Mouse (Mus musculus) hindlimb bud, embryonic 11.5 days (tissue): ENCODE results near the gene Myg1.
A peak's percentile ranks its signal among the peaks of the same experiment; 100 is the strongest.
"Not testable (repeated sequence)": the region's sequence is repeated elsewhere in the genome, so short reads cannot be mapped to it uniquely, and the experiment has no call there.

Experiments
- DNase-seq: peaks from one replicate; pipeline ENCODE4 v3.0.0-alpha.2; 2012; ENCODE audit warnings: low read depth, low spot score; ENCODE audit errors: extremely low spot score

Gene Myg1

DNA sequence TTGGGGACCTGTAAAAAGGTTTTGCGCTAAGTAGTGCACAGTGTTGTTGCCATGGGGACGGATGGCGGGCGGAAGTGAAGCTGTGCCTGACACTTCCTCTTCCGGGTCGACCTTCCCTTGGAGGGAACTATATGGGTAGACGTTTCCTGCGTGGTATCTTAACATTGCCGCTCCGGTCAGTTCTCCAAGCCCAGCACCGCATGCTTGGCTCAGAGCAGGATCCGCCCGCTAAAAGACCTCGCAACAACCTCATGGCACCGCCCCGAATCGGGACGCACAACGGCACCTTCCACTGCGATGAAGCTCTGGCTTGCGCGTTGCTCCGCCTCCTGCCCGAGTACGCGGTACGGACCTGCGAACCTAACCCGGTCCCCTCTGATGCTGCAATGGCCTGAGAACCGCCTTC is at the start of gene Myg1:
Myg1 (plus strand) TSS at position 100 of the 406 bp plus-strand sequence.
- no peak for DNase-seq

GRCm38 (mm10) chr15:102282463-102283292 is 48.8 kb upstream of the Myg1 start:
- no peak for DNase-seq

GRCm38 (mm10) chr15:102283648-102284047 is 47.9 kb upstream of the Myg1 start:
- DNase-seq: no peak

DNA sequence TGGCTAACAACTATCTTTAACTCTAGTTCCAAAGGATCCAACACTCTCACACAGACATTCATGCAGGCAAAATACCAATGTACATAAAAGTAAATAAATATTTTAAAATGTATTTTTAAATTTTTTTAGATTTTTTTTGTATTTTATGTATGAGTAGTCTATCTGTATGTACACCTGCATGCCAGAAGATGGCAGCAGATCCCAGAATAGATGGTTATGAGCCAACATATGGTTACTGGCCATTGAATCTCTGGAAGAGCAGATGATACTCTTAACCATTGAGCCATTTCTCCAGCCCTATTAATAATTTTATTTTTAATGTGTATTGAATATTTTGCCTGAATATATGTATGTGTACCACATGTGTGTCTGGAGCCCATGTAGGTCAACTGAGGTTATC is 44.1 kb upstream of the Myg1 start:
- DNase-seq: no peak

GRCm38 (mm10) chr15:102295633-102296367 is 35.7 kb upstream of the Myg1 start, which contains the start of gene Espl1:
Gene Espl1 (plus strand): TSS chr15:102296266.
- peak; percentile 85 for DNase-seq

DNA sequence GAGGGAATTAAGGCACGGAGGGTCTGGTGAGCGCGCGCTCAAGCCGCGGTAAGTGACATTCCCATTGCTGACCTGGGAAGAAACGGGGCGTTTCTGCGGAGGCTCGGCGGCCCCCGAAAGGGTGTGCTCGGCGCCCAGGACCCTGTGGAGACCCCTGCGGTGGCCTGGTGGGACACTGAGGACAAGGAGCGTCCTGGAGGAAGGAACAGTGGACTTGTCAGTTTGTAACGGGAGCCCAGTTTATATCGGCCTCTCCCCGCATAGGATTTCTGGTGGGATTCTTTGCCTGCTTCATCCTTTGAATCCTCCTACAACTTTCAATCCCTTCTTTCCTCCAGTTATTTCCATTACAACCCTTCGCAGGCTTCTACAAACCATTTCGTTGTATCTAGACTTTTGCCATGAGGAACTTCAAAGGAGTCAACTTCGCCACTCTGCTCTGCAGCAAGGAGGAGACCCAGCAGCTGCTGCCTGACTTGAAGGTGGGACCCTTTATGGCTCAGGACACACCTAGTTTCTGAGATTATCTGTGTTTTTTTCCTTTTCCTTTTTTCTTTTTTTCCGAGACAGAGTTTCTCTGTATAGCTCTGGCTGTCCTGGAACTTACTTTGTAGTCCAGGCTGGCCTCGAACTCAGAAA is 35.0 kb upstream of the Myg1 start:
- no peak for DNase-seq

DNA sequence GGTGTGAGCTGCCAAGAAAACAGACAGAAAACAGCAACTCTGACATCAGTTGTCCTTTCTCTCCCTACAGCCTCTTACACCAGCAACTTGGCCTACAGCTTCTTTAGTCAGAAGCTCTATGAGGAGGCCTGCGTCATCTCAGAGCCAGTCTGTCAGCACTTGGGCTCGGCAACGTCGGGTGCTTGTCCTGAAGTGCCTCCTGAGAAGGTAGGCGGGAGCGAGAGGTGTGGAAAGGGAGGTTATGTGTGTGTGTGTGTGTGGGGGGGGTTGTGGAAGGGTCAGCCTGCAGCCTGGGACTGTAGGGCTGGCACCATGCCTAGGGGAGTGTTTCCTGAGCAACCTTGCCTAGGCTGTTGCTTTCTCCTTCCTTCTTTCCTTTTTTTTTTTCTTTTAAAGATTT is 29.0 kb upstream of the Myg1 start:
- no peak for DNase-seq

DNA sequence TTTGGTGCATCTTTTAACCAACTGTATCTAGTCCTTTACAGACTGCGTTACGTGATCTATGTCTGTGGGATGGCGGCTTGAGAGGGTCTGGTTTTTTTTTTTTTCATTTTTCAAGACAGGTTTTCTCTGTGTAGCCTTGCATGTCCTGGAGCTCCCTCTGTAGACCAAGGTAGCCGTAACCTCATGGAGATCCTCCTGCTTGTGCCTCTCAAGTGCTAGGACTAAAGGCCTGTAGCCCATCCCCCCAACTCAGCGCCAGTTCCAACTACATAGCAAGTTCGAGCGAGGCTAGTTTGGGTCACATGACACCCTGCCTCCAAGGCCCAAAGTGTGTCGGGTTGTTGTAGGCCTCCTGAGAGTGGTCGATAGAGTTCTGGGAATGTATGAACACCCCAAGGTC is 22.8 kb upstream of the Myg1 start:
- no peak for DNase-seq

DNA sequence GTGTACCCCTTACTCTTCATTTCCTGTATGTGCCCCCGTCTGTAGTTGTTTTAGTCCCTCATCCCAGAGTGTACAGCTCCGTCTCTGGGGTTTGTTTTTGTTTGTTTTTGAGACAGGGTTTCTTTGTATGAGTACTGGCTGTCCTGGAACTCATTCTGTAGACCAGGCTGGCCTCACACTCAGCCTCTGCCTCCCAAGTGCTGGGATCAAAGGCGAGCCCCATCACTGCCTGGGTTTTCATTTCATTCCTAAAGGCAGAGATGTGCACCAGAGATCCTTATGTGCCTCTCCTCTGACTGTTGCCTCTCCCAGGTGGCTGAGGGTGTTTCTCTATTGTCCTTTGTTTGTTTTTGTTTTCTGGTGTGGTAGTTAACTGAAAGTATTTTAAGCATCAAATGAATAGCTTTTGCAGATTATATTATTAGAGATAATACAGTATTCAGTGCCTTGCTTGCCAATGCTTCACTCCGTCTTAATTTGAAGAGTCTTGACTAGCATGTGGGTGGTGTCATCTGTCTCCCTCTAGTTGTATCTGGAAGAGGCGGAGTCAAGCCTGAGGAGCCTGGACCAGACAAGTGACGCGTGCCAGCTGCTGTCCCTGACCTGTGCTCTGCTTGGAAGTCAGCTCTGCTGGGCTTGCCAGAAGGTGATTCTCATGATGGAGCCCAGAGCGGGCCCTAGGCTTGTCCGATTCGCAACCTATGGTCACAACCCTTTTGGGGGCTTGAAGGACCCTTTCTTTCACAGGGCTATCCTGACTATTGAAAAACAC is 21.2 kb upstream of the Myg1 start:
- DNase-seq: no peak

DNA sequence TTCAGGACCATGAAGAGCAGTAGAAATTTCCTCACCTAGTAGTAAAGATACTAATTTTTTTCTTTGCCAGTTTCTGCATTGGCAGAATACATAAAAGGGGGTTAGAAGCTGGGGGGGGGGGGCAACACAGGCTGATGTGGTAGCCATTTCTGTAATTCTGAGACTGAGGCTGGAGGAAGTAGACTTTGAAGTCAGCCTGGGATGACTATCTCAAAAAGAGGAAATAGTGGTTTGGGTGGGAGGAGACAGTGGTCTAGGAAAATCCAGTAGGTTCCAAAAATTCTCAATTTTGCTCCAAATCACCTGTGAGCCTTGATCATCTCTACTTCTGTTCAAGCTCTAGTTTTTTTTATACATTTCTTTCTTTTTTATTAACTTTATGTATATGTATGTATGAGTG is 20.0 kb upstream of the Myg1 start:
- no peak for DNase-seq

DNA sequence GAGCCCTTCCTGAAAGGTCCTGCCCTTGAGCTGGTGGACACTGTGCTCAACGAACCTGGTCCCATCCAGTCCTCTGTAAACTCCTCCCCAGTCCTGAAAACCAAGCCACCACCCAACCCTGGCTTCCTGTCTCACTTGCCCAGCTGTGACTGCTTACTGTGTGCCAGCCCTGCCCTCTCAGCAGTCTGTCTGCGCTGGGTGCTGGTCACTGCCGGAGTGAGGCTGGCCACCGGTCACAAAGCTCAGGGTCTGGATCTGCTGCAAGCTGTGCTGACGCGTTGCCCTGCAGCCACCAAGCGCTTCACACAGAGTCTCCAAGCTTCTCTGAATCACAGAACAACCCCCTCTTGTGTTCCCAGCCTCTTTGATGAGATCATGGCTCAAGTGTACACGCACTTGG is 16.2 kb upstream of the Myg1 start:
- no peak for DNase-seq

- no peak for DNase-seq
These were observed 15.2 kb upstream of the Myg1 start for GRCm38 (mm10) chr15:102316263-102316662.

DNA sequence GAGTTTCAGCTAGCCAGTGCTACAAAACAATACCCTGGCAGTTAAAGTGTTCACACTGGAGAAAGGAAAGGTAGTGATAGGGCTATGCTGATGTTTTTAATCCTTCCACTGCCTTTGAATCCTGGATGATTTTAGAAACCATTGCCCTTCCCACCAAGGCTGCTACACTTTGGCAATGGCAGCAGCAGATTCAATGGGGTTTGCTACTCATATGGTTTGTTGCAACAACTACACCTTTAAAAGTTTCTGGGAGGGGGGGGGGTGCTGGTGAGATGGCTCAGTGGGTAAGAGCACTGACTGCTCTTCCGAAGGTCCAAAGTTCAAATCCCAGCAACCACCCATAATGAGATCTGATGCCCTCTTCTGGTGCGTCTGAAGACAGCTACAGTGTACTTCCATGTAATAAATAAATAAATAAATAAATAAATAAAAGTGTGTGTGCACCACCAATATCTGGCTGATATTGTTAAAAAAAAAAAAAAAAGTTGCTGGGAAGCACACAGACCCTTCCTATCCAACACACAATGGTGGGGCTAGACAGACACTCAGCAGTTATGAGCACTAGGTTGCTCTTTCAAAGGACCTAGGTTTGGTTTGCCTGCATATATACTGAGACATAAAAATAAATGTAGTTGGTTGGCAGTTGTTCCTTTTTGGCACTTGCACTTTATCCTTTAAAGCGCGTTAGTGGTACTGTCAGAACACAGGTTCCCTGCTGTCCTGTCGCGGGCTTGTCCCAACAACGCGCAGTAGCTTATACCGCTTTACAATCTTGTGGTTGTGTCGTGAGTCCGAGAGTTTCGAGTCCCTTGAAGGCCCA is 6.6 kb upstream of the Myg1 start:
- DNase-seq: no peak

DNA sequence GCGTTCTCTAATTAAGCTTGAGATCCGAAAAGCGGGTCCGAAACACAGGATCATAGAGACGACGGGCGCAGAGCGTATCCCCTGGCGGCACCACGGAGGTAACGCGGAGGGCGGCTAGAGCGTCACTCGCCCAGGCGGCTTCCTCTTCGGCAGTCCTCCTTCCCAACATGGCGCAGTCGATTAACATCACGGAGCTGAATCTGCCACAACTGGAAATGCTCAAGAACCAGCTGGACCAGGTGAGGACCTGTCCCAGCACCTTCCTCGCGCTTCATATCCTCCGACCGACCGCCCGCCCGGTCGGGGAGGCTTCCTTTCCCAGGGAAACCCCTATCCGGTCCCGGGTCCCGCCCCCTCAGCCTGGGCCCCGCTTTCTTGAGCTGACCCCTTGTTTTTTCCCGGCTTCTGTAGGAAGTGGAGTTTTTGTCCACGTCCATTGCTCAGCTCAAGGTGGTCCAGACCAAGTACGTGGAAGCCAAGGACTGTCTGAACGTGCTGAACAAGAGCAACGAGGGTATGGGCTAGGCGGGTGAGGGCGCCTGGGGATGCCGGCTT is 5.4 kb upstream of the Myg1 start, which contains the start of gene Pfdn5:
Pfdn5 (plus strand) TSS at position 95 of the 555 bp plus-strand sequence.
- DNase-seq: peak; percentile 63

- no peak for DNase-seq
These were observed 4.6 kb upstream of the Myg1 start for GRCm38 (mm10) chr15:102326892-102327291.

GRCm38 (mm10) chr15:102335254-102335653 is 3.7 kb downstream of the Myg1 start:
- DNase-seq: no peak

DNA sequence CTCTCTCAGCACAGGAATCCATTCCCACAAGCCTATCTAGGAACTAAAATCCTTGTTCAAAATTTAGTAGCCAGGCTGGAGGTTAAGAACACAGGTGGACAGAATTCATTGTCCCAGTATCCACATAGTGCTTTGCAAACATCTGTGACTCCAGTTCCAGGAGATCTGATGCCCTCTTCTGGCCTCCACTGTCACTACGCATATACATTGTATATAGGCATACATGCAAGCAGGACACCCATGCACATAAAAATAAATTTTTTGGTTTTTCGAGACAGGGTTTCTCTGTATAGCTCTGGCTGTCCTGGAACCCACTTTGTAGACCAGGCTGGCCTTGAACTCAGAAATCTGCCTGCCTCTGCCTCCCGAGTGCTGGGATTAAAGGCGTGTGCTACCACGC is 4.4 kb downstream of the Myg1 start:
- DNase-seq: not testable (repeated sequence)

GRCm38 (mm10) chr15:102336946-102337345 is 5.4 kb downstream of the Myg1 start:
- DNase-seq: no peak

DNA sequence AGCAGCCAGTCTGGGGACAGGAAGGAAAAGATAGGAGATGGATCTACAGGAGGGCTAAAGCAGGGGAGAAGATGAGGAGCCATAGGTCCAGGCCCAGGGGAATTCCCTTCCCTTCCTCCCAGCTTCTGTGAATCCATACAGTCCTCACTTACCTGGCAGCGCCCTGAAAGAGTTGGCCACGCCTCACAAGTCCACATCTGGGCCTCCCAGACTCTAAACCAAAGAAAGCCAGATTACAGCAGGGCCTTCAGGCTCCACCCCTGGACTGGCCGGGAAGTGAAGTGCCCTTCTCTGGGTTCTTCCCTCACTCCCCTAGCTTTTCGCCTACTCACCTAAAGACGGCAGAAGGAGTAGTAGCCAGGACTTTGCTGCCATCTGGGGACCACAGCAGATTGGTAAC is 8.1 kb downstream of the Myg1 start:
- DNase-seq: no peak

GRCm38 (mm10) chr15:102341580-102341979 is 10.1 kb downstream of the Myg1 start:
- DNase-seq: no peak
